Comparison of ENCODE assay signal across 27 mouse cellular contexts in the genomic region with DNA sequence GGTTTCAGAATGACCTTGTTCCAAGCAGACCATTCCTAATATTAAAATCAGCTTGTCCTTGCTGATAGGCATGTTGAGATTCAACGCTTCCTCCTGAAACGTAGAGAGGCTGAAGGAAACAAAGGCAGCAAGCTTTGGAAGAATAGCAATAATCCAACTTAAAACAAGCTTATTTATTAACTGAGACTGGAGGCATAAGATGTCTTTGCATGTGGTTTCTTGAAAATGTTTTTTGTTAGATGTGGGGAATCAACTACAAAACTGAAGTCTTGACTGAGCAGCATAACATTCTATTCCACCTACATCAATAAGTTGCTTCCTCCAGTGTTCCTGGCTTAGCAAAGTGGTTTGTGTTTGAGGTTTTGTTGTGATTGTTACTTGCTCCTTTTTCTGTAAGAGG. TPM values are rescaled to one million over a fixed set of nuclear protein-coding genes. Genes with fewer than 3 reads are reported as not detected.
"Had no signal": no experiment of that assay in that cellular context is flagged by ENCODE, and none has a peak within 500 bp of the region (broad histone marks: within the 10 kb centered on the region; RNA-seq: fewer than 3 reads in every experiment).

TSS of gene Ovch2 (minus strand) at position 101 of the 400 bp plus-strand sequence.

- H3K4me3 ChIP-seq: liver, embryonic 13.5 days; liver, embryonic 15.5 days; lung, embryonic 15.5 days; megakaryocyte, embryonic 14.5 days; midbrain, embryonic 12.5 days; midbrain, embryonic 15.5 days; neural tube, embryonic 12.5 days; stomach, embryonic 15.5 days had no signal

- H3K4me1 ChIP-seq: liver, embryonic 13.5 days; liver, embryonic 15.5 days; lung, embryonic 15.5 days; megakaryocyte, embryonic 14.5 days; midbrain, embryonic 12.5 days; midbrain, embryonic 15.5 days; neural tube, embryonic 12.5 days; stomach, embryonic 15.5 days had no signal

- H3K4me2 ChIP-seq: liver, embryonic 13.5 days; liver, embryonic 15.5 days; lung, embryonic 15.5 days; midbrain, embryonic 12.5 days; midbrain, embryonic 15.5 days; neural tube, embryonic 12.5 days; stomach, embryonic 15.5 days had no signal

- H3K36me3 ChIP-seq: liver, embryonic 13.5 days; liver, embryonic 15.5 days; lung, embryonic 15.5 days; midbrain, embryonic 12.5 days; midbrain, embryonic 15.5 days; neural tube, embryonic 12.5 days; stomach, embryonic 15.5 days had no signal

- ATAC-seq: liver, postnatal 0 days; lung, postnatal 0 days; midbrain, embryonic 15.5 days had no signal

- H3K27me3 ChIP-seq: liver, embryonic 13.5 days; liver, embryonic 15.5 days; lung, embryonic 15.5 days; megakaryocyte, embryonic 14.5 days; midbrain, embryonic 12.5 days; midbrain, embryonic 15.5 days; neural tube, embryonic 12.5 days; stomach, embryonic 15.5 days had no signal

- DNase-seq: liver, embryonic 13.5 days; liver, postnatal 0 days; lung, adult 2 months; lung, postnatal 14 days; lung, postnatal 36 days; right cerebral cortex, postnatal 14 days; right cerebral cortex, postnatal 4 days; spleen, adult 18-20 months; thymus, adult 2 months; thymus, postnatal 36 days had no signal

- H3K9ac ChIP-seq: liver, embryonic 13.5 days; liver, embryonic 15.5 days; liver, postnatal 0 days; lung, embryonic 15.5 days; midbrain, embryonic 12.5 days; midbrain, embryonic 15.5 days; neural tube, embryonic 12.5 days; stomach, embryonic 15.5 days had no signal

- H3K9me3 ChIP-seq: liver, embryonic 13.5 days; liver, embryonic 15.5 days; lung, embryonic 15.5 days; midbrain, embryonic 15.5 days; neural tube, embryonic 12.5 days; stomach, embryonic 15.5 days had no signal

- H3K27ac ChIP-seq: liver, embryonic 13.5 days; liver, embryonic 15.5 days; lung, embryonic 15.5 days; macrophage; midbrain, embryonic 12.5 days; midbrain, embryonic 15.5 days; neural tube, embryonic 12.5 days; stomach, embryonic 15.5 days; stomach, postnatal 0 days had no signal

RNA-seq across cellular contexts. Expression of gene Ovch2, which starts in this region (rescaled TPM):
- total RNA-seq: megakaryocyte progenitor cell, adult 5-6 weeks; midbrain, postnatal 0 days; monocyte, adult 5-6 weeks; neutrophil, adult 5-6 weeks had no signal
- polyA plus RNA-seq: liver, embryonic 13.5 days; liver, embryonic 15.5 days; liver, postnatal 0 days; lung, adult 2 months; lung, embryonic 15.5 days; lung, postnatal 0 days; macrophage; midbrain, embryonic 12.5 days; midbrain, embryonic 15.5 days; midbrain, postnatal 0 days; neural tube, embryonic 12.5 days; neural tube, embryonic 14.5 days; small intestine, adult 2 months; stomach, embryonic 15.5 days; stomach, postnatal 0 days; testis, adult 2 months; thymus, adult 2 months had no signal
